Mouse (Mus musculus) embryonic fibroblast, embryonic 13.5 days (primary cell): Measurements from ENCODE around the gene Gpr55. TPM values are rescaled to one million over a fixed set of nuclear protein-coding genes. Genes with fewer than 3 reads are reported as not detected.

ENCODE experiments used
- H3K27ac ChIP-seq: 2 replicates; pipeline ENCODE4 v1.5.1; 2012; ENCODE audit warnings: low read length, control low read depth, inconsistent platforms; ENCODE audit not compliant: insufficient read depth
- H3K4me1 ChIP-seq: 2 replicates; pipeline ENCODE4 v1.6.1; 2011; ENCODE audit warnings: low read length; ENCODE audit not compliant: control insufficient read depth, insufficient read depth
- H3K4me3 ChIP-seq: 2 replicates; pipeline ENCODE4 v1.5.1; 2011; ENCODE audit warnings: mild to moderate bottlenecking, control low read depth, low read length; ENCODE audit not compliant: insufficient read depth
- CTCF ChIP-seq: IDR thresholded peaks from 2 replicates; pipeline ENCODE4 v1.5.1; 2011; ENCODE audit warnings: mild to moderate bottlenecking, control low read depth, low read length, moderate library complexity, borderline replicate concordance; ENCODE audit not compliant: insufficient read depth
- POLR2A ChIP-seq: IDR thresholded peaks from 2 replicates; pipeline ENCODE4 v1.6.1; 2011; ENCODE audit warnings: low read depth, mild to moderate bottlenecking, control low read depth, low read length, moderate library complexity
- polyA plus RNA-seq: library from polyadenylated mRNA; stranded (reverse); fragments of >200 nt; gene quantifications from 2 replicates; pipeline ENCODE4 v1.2.4, GENCODE M21; 2011; ENCODE audit warnings: low read depth; ENCODE audit not compliant: missing spikeins, insufficient read length

Gene Gpr55
- polyA plus RNA-seq, 1 experiment = not detected

DNA sequence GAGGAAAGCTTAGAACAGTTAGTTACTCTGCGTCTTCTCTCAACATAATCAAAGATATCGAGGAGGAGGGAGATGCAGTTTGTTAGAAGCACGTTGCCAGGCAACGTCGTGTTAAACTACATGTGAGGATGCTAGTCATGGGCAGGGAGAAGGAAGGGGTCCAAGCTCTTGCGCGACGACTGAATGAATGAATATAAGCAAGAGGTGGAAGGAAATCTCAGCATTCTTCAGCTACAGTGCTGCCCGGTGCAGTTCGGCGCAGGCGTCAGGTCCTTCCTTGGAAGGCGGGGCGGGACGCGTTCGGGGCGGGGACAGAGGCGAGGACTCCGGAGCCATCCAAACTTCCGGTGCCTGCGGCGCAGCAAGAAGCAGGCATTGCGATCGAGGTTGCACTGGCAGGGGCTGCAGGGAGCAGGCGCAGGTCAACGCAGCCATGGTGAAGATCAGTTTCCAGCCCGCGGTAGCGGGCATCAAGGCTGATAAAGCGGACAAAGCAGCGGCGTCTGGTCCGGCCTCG is 66.5 kb downstream of the Gpr55 start, which contains the start of gene Itm2c:
Gene Itm2c (plus strand): TSS at position 51 of the 517 bp plus-strand sequence.
- Histone ChIP-seq H3K4me3 (peak within 1 kb of the TSS; percentile 96), H3K27ac (peak within 1 kb of the TSS; percentile 71), H3K4me1 (peaks cover 5% of the 10 kb centered on the region; the same call in 1 of the 2 replicates)
- TF ChIP-seq POLR2A (peak; percentile 85), CTCF (no peak)

Other genes starting within 250 kb of the Gpr55 start
- gene A630001G21Rik, start 182.4 kb downstream of the Gpr55 start, polyA plus RNA-seq = 1.1 and 3.5 TPM in 2 replicates
- 72.4 and 72.7 TPM in 2 replicates for gene Cab39, start 167.6 kb downstream of the Gpr55 start, polyA plus RNA-seq
- 221 and 233 TPM in 2 replicates for gene Itm2c, start 66.7 kb downstream of the Gpr55 start, polyA plus RNA-seq
- gene 4933407L21Rik, start 32.5 kb downstream of the Gpr55 start, polyA plus RNA-seq = not detected in 2 replicates
- not detected in 2 replicates for gene Spata3, start 55.8 kb upstream of the Gpr55 start, polyA plus RNA-seq
- not detected in 2 replicates for gene 2810459M11Rik, start 84.9 kb upstream of the Gpr55 start, polyA plus RNA-seq
- gene Psmd1, start 103.4 kb upstream of the Gpr55 start, polyA plus RNA-seq = 115 and 126 TPM in 2 replicates
- 0.23 and 0.25 TPM in 2 replicates for gene Htr2b, start 151.0 kb upstream of the Gpr55 start, polyA plus RNA-seq
- 7.6 and 10.5 TPM in 2 replicates for gene Gm21972, start 172.6 kb upstream of the Gpr55 start, polyA plus RNA-seq
- 12.7 and 14.8 TPM in 2 replicates for gene Armc9, start 193.8 kb upstream of the Gpr55 start, polyA plus RNA-seq